Mouse (Mus musculus) E14TG2a.4 (cell line): ENCODE measurements at regions not wholly inside any gene's neighbourhood (a gene's known extent, or its start where the extent isn't known, plus 50 kb on each side); places are given as distances from the start of the nearest gene placed in this dataset.

Source experiments
- CTCF ChIP-seq: conservative IDR thresholded peaks from 2 replicates; pipeline ENCODE4 v1.5.1; 2014; ENCODE audit warnings: low read length
- NANOG ChIP-seq: IDR thresholded peaks from 2 replicates; pipeline ENCODE4 v1.6.1; 2014; ENCODE audit warnings: borderline replicate concordance, low read length, mixed read lengths

- no peak for TF ChIP-seq CTCF
- TF ChIP-seq NANOG, result no peak
Observed at GRCm38 (mm10) chr8:76120587-76121145, 672.2 kb downstream of the Iqcm start.
